Comparison of ENCODE assay signal across 17 mouse cellular contexts in the genomic region with DNA sequence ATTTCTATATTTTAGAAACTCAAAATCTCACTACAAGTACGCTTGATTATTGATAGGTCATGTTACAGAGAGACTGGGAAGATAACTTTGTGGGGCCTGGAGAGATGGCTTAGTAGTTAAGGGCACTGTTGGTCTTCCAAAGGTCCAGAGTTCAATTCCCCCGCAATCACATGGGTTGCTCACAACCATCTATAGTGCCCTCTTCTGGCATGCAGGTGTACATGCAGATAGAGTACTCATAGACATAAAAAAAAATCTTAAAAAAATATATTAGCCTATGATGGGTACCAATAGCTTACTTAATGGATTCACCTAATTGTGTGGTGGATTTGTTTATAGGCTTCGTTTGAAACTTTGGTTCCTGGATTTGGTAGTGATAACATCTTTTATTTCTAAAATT.
DNase-seq lines count a peak whose midpoint lies in the region; ATAC-seq and TF ChIP-seq lines count a peak whose summit lies in the region.
"Had no signal": no experiment of that assay in that cellular context is flagged by ENCODE, and none has a peak within 500 bp of the region (broad histone marks: within the 10 kb centered on the region; RNA-seq: fewer than 3 reads in every experiment).

No protein-coding gene starts in this region.

- no peaks in the 10 kb centered on the region for H3K4me1 ChIP-seq in lung, postnatal 0 days (ENCODE audit: insufficient read depth, low read depth, low read length)
- H3K4me1 ChIP-seq in stomach, postnatal 0 days (replicated peaks; ENCODE audit: control insufficient read depth, insufficient read depth), result no peaks in the 10 kb centered on the region
- no peaks in the 10 kb centered on the region for H3K4me1 ChIP-seq in heart, embryonic 10.5 days
- H3K4me1 ChIP-seq: hindbrain, embryonic 15.5 days; limb, embryonic 13.5 days; neural tube, embryonic 12.5 days had no signal

- no peaks in the 10 kb centered on the region for H3K9me3 ChIP-seq in lung, postnatal 0 days (ENCODE audit: low read length)
- no peaks in the 10 kb centered on the region for H3K9me3 ChIP-seq in stomach, postnatal 0 days (ENCODE audit: control insufficient read depth, low read length)
- no peaks in the 10 kb centered on the region for H3K9me3 ChIP-seq in heart, embryonic 10.5 days
- H3K9me3 ChIP-seq: hindbrain, embryonic 15.5 days; limb, embryonic 13.5 days; neural tube, embryonic 12.5 days had no signal

- no peak for ATAC-seq in lung, postnatal 0 days
- ATAC-seq in Patski, result no peak
- ATAC-seq in stomach, postnatal 0 days (ENCODE audit: low FRiP score, low TSS enrichment), result no peak

- POLR2A ChIA-PET in Patski (lab: Charles Lee), result no interaction called here

- intact Hi-C loops in gastrocnemius, adult 2 months (cut with DNase I), result loop anchor here (10.0 kb wide), 1 partner anchor 658 kb away; a partner anchor contains a TSS
- intact Hi-C loops in gastrocnemius, postnatal 36 days (cut with DNase I), result no loop called here

- no peak overlapping the region for H3K27ac ChIP-seq in gastrocnemius, adult 2 months
- no peak overlapping the region for H3K27ac ChIP-seq in lung, postnatal 0 days (ENCODE audit: low read length)
- no peak overlapping the region for H3K27ac ChIP-seq in stomach, postnatal 0 days (replicated peaks)
- H3K27ac ChIP-seq in heart, embryonic 10.5 days, result no peak overlapping the region
- H3K27ac ChIP-seq: hindbrain, embryonic 15.5 days; limb, embryonic 13.5 days; neural tube, embryonic 12.5 days had no signal

- H3K4me3 ChIP-seq in gastrocnemius, adult 2 months, result no peak overlapping the region
- no peak overlapping the region for H3K4me3 ChIP-seq in lung, postnatal 0 days (ENCODE audit: low read depth, low read length)
- H3K4me3 ChIP-seq in stomach, postnatal 0 days (ENCODE audit: low read depth, low read length), result no peak overlapping the region
- H3K4me3 ChIP-seq in heart, embryonic 10.5 days, result no peak overlapping the region
- H3K4me3 ChIP-seq: hindbrain, embryonic 15.5 days; limb, embryonic 13.5 days; neural tube, embryonic 12.5 days had no signal

- H3K9ac ChIP-seq in lung, postnatal 0 days (replicated peaks; ENCODE audit: low read depth), result no peak overlapping the region
- H3K9ac ChIP-seq in stomach, postnatal 0 days (ENCODE audit: low read length), result no peak overlapping the region
- H3K9ac ChIP-seq: hindbrain, embryonic 15.5 days; limb, embryonic 13.5 days; neural tube, embryonic 12.5 days had no signal

- in situ Hi-C loops in Patski (cut with MboI; ENCODE audit: low pct_unique_long_range_greater_than_20kb), result no loop called here

- CTCF ChIA-PET in Patski (lab: Charles Lee), result no interaction called here

- DNase-seq in gastrocnemius, adult 2 months, result no peak
- DNase-seq in gastrocnemius, postnatal 36 days, result no peak
- DNase-seq in lung, postnatal 0 days (ENCODE audit: low spot score), result no peak
- no peak for DNase-seq in lung, postnatal 4 days
- DNase-seq in Patski (ENCODE audit: low read depth, low spot score), result no peak
- no peak for DNase-seq in stomach, postnatal 0 days (ENCODE audit: low spot score)
- DNase-seq in cerebellum, postnatal 10 days, result no peak
- DNase-seq in heart, embryonic 10.5 days (ENCODE audit: low spot score), result no peak
- DNase-seq: adrenal gland, adult 8-10 months; cerebellum, adult 8-10 months; heart, adult 11 months; heart, postnatal 10 days; kidney, postnatal 36 days; midbrain, embryonic 14.5 days had no signal

- H3K4me2 ChIP-seq in lung, postnatal 0 days (replicated peaks; ENCODE audit: low read depth, low read length), result no peak overlapping the region
- no peak overlapping the region for H3K4me2 ChIP-seq in stomach, postnatal 0 days (replicated peaks; ENCODE audit: low read depth)
- H3K4me2 ChIP-seq: hindbrain, embryonic 15.5 days; limb, embryonic 13.5 days; neural tube, embryonic 12.5 days had no signal

- H3K36me3 ChIP-seq in lung, postnatal 0 days (ENCODE audit: insufficient read depth, low read length), result no peaks in the 10 kb centered on the region
- no peaks in the 10 kb centered on the region for H3K36me3 ChIP-seq in stomach, postnatal 0 days (ENCODE audit: control insufficient read depth, insufficient read depth, low read length)
- H3K36me3 ChIP-seq in heart, embryonic 10.5 days, result no peaks in the 10 kb centered on the region
- H3K36me3 ChIP-seq: hindbrain, embryonic 15.5 days; limb, embryonic 13.5 days; neural tube, embryonic 12.5 days had no signal

- TF ChIP-seq EP300 in lung, postnatal 0 days (IDR thresholded peaks at IDR 0.05), result no peak
- TF ChIP-seq EP300 in stomach, postnatal 0 days (optimal IDR thresholded peaks at IDR 0.05), result no peak

- WGBS in lung, postnatal 0 days, result 68% methylated on average over 3 of the region's 3 CpGs
- WGBS in stomach, postnatal 0 days, result 66% methylated on average over 3 of the region's 3 CpGs
- 68% methylated on average over 3 of the region's 3 CpGs for WGBS in heart, embryonic 10.5 days

- peak; percentile 47; the same call in 1 of the 2 replicates for TF ChIP-seq CTCF in gastrocnemius, adult 2 months (IDR thresholded peaks at IDR 0.05)
- peak; percentile 40 for TF ChIP-seq CTCF in lung, postnatal 0 days (IDR thresholded peaks at IDR 0.05)
- TF ChIP-seq CTCF in Patski (IDR thresholded peaks at IDR 0.05), result peak; percentile 43
- peak; percentile 48 for TF ChIP-seq CTCF in stomach, postnatal 0 days (IDR thresholded peaks at IDR 0.05; ENCODE audit: low read depth)

- no peaks in the 10 kb centered on the region for H3K27me3 ChIP-seq in lung, postnatal 0 days (replicated peaks; ENCODE audit: insufficient read depth, low read length)
- H3K27me3 ChIP-seq in Patski, result no peaks in the 10 kb centered on the region
- no peaks in the 10 kb centered on the region for H3K27me3 ChIP-seq in stomach, postnatal 0 days (ENCODE audit: control insufficient read depth, insufficient read depth, low read length)
- no peaks in the 10 kb centered on the region for H3K27me3 ChIP-seq in heart, embryonic 10.5 days (ENCODE audit: insufficient read depth, poor library complexity, severe bottlenecking)
- H3K27me3 ChIP-seq: hindbrain, embryonic 15.5 days; limb, embryonic 13.5 days; neural tube, embryonic 12.5 days had no signal
